Mouse (Mus musculus) olfactory bulb, adult 2 months (tissue): ENCODE data around the gene Herc4.

ENCODE experiments used
- CTCF ChIP-seq: fragments of 200-500 bp; IDR thresholded peaks from 2 replicates; pipeline ENCODE4 v1.5.1; 2012; ENCODE audit warnings: low read depth, mild to moderate bottlenecking, low read length, moderate library complexity; ENCODE audit not compliant: insufficient read depth
- POLR2A ChIP-seq: fragments of 200-500 bp; IDR thresholded peaks from 2 replicates; pipeline ENCODE4 v1.6.1; 2012; ENCODE audit warnings: mild to moderate bottlenecking, low read depth, low read length, moderate library complexity; ENCODE audit not compliant: insufficient read depth

- peak; percentile 54 for TF ChIP-seq POLR2A
- TF ChIP-seq CTCF = no peak
These were observed at the start of gene Herc4 for GRCm38 (mm10) chr10:63243493-63244054.
